Mouse (Mus musculus): ENCODE results near the gene Gna11. TPM values are rescaled to one million over a fixed set of nuclear protein-coding genes. Genes with fewer than 3 reads are reported as not detected.
A peak's percentile ranks its signal among the peaks of the same experiment; 100 is the strongest.

The Gna11 gene
- polyA plus RNA-seq, 1 experiment, result not detected

DNA sequence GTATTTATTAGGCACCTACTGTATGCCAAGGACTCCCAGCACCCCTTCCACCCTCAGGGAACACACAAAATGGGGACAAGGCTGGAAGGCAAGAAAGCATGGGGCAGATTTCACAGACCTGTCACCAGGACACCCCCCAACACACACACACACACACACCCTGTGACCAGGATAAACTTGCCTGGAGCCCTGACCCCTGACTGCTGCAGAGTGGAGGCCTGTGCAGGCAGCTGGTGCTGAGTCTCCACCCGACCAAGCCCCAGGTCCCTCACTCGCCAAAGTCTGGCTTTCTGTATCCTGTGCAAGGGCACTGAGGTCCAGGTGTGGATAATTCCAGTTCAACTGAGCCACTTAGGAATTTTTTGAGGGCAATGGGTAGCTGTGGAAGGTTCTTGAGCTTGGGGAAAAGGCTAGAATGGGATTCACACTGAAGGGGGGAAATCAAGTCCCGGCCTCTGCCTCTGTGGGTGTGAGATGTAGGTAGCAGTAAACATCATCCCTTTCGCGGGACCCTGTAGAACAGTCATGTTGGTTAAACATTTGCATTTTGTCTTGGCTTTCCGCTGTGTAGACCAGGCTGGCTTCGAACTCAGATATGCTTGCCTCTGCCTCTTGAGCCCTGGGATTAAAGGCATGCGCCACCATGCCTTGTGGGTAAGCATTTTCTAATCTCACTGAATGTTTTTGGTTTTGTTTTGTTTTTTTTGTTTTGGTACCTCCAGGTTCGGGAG, 24.7 kb upstream of the Gna11 start:
- H3K4me3 ChIP-seq (ENCODE audit: insufficient read depth, low read depth, low read length), result no peak overlapping the region
- TF ChIP-seq POLR2A (IDR thresholded peaks at IDR 0.05; ENCODE audit: insufficient read depth, low read depth, low read length) (no peak), CTCF (IDR thresholded peaks at IDR 0.05; ENCODE audit: insufficient read depth, low read depth, low read length) (no peak)
- peaks cover 53% of the 10 kb centered on the region for H3K4me1 ChIP-seq (ENCODE audit: control insufficient read depth, insufficient read depth, low read length)
- H3K27ac ChIP-seq (ENCODE audit: insufficient read depth, low read depth, low read length), result peak overlapping the region; percentile 12; the same call in 1 of the 2 replicates
- 73% methylated on average over 9 of the region's 9 CpGs for WGBS

DNA sequence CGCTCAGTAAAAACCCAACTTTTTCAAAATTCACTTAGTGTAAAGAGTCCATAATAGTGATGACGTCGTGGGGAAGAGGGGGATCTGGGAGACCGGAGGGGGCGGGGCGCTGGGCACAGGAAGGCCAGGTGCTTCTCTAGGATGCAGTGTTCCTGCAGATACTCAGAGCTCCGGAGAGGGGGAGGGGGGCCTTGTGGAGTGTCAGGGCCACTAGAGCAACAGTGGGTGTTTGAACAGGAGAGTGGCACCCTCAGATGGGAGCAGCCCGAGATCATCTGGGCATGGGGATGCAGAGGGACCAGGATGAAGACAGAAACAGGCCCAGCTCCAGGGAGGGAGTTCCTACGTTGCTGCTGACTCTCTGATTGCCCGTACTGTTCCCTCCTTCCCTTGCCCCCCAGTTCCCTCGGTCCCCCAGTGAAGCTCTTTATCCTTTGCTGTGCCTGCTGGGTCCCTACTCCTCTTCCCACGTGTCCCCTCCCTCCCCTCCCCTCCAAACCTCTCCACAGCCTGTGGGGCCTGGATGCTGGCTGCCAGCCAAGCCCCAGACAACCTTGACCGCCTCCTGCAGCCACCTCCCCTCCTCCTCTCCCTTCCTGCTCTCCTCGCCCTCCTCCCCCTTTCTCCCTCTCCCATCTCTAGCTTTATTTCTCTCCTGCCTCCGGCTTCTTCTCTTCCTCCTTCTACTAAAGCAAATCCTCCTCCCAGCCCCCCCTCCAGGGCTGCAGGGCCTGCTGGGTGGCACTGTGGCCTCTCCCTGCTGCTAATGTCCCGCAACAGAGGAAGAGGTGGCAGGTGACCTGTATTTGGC, 23.6 kb upstream of the Gna11 start:
- Histone ChIP-seq H3K27ac (ENCODE audit: insufficient read depth, low read depth, low read length) (no peak overlapping the region), H3K4me1 (ENCODE audit: control insufficient read depth, insufficient read depth, low read length) (peaks cover 57% of the 10 kb centered on the region), H3K4me3 (ENCODE audit: insufficient read depth, low read depth, low read length) (no peak overlapping the region)
- TF ChIP-seq CTCF (IDR thresholded peaks at IDR 0.05; ENCODE audit: insufficient read depth, low read depth, low read length) (no peak), POLR2A (IDR thresholded peaks at IDR 0.05; ENCODE audit: insufficient read depth, low read depth, low read length) (no peak)
- 27% methylated on average over 16 of the region's 16 CpGs for WGBS

DNA sequence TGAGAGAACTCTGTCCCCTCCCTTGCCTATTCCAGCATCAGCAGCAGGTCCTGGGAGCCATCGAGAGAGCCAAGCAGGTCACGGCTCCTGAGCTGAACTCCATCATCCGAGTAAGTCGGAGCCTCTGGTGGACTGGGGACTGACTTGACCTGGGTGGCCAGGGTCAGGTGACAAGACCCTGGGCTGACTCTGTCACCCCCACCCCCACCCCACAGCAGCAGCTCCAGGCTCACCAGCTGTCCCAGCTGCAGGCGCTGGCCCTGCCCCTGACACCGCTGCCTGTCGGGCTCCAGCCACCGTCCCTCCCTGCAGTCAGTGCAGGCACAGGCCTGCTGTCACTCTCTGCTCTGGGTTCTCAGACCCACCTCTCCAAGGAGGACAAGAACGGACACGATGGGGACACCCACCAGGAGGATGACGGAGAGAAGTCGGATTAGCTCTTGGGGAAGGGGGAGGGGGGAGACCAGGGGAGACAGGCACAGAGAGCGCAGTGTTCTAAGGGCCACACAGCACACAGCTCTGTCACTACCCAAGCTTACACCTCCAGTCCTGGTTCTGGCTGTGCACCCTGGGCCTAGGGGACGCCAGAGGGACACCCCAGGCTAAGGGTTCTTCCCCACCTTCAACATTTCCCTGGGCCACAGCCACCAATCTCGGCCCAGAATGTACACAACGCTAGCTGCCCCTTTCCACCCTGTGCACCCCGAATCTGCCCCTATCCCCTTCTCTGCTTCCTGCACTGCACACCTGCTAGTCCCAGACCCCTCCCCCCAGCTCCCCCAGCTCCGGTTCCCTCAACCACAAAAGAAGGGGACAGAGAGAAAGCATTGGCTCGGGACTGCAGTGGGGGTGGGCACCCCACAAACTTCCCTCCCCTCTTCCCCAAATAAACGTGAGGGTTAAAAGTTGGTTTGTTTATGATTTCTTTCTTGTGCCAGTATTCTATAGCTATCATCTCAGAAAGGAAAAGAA, 20.6 kb upstream of the Gna11 start:
- TF ChIP-seq POLR2A (IDR thresholded peaks at IDR 0.05; ENCODE audit: insufficient read depth, low read depth, low read length) (no peak), CTCF (IDR thresholded peaks at IDR 0.05; ENCODE audit: insufficient read depth, low read depth, low read length) (no peak)
- Histone ChIP-seq H3K4me1 (ENCODE audit: control insufficient read depth, insufficient read depth, low read length) (peaks cover 60% of the 10 kb centered on the region), H3K4me3 (ENCODE audit: insufficient read depth, low read depth, low read length) (no peak overlapping the region), H3K27ac (ENCODE audit: insufficient read depth, low read depth, low read length) (no peak overlapping the region)
- 61% methylated on average over 20 of the region's 20 CpGs for WGBS

DNA sequence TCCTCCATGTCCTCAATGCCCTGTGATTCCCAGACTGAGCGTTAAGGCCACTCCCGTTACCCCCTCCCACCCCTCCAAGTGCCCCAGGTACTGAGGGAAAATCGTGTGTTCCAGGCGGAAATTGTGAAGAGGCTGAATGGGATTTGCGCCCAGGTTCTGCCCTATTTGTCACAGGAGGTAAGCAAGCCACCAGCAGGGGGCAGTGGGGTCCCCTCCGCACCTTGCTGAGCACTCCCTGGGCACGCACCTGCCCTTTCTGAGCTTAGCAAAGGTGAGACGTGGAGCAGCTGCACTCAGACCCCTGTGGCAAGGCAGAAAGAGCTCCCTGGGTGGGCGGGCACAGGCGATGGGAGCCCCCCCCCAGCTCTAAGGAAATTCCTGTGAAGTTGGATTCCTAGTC, 19.7 kb upstream of the Gna11 start:
- WGBS, result 60% methylated on average over 10 of the region's 10 CpGs
- Histone ChIP-seq H3K4me3 (ENCODE audit: insufficient read depth, low read depth, low read length) (no peak overlapping the region), H3K4me1 (ENCODE audit: control insufficient read depth, insufficient read depth, low read length) (peaks cover 53% of the 10 kb centered on the region), H3K27ac (ENCODE audit: insufficient read depth, low read depth, low read length) (no peak overlapping the region)
- peak; percentile 68; the same call in 1 of the 2 replicates for TF ChIP-seq CTCF (IDR thresholded peaks at IDR 0.05; ENCODE audit: insufficient read depth, low read depth, low read length)
- TF ChIP-seq POLR2A (IDR thresholded peaks at IDR 0.05; ENCODE audit: insufficient read depth, low read depth, low read length), result no peak

DNA sequence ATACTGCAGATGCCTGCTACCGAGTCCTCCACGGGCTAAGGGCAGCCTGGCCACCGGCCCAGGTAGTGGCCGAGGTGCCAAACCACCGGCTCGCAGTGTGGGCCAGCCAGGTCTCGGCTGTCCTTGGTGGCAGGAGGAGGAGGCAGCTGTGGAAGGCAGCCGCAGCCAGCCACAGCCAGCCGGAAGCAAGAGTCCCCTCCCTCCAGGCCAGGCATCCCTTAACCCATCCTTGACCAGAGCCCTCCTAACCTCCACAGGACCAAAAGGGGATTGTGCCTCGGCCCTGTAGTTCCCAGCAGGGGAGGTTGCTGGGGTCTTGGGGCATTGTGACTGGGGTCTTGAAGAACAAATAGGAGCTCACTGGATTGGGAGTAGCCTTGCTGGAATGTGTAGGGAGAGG, 19.2 kb upstream of the Gna11 start:
- H3K4me3 ChIP-seq (ENCODE audit: insufficient read depth, low read depth, low read length), result no peak overlapping the region
- no peak overlapping the region for H3K27ac ChIP-seq (ENCODE audit: insufficient read depth, low read depth, low read length)
- WGBS, result 26% methylated on average over 10 of the region's 10 CpGs
- TF ChIP-seq CTCF (IDR thresholded peaks at IDR 0.05; ENCODE audit: insufficient read depth, low read depth, low read length), result no peak
- no peak for TF ChIP-seq POLR2A (IDR thresholded peaks at IDR 0.05; ENCODE audit: insufficient read depth, low read depth, low read length)
- peaks cover 49% of the 10 kb centered on the region for H3K4me1 ChIP-seq (ENCODE audit: control insufficient read depth, insufficient read depth, low read length)

DNA sequence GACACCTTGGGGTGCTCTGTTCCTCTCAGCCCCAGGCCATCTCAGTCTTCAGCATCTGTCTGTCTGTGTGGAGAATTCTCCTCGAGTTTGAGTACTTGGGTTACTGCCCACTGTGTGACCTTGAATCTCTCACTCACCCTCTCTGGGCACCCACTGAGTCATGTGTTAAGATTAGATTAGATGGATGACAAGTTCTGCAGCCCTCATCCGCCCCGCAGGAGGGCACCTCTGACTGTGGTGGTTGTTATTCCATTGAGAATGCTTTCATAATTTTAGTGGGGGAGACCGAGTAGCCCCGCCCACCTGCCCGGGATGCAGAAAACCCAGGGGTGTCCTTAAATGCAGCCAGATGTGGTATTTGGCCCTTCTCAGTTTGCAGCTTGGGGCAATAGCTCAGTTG, 18.5 kb upstream of the Gna11 start:
- H3K4me3 ChIP-seq (ENCODE audit: insufficient read depth, low read depth, low read length), result no peak overlapping the region

DNA sequence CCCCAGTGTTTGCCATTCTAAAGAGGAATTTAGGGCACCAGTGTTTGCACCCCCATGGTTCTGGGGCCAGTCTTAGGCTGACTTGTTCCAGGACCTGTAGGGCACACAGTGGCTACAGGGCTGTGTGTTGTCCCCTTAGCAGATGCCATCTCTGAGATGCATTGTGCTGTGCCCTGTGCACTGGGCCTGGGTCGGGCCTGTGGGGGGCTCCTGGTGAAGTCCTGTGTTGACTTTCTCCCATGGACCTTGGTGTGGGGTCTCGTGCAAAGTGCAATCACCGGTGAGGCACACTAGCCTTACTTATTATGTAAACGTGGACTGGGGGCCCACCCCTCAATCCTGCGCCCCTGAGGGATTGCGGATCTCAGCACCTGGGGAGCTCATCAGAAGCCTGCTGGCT, 17.4 kb upstream of the Gna11 start:
- H3K4me1 ChIP-seq (ENCODE audit: control insufficient read depth, insufficient read depth, low read length), result peaks cover 39% of the 10 kb centered on the region
- 80% methylated on average over 6 of the region's 6 CpGs for WGBS
- TF ChIP-seq CTCF (IDR thresholded peaks at IDR 0.05; ENCODE audit: insufficient read depth, low read depth, low read length) (no peak), POLR2A (IDR thresholded peaks at IDR 0.05; ENCODE audit: insufficient read depth, low read depth, low read length) (no peak)
- no peak overlapping the region for H3K27ac ChIP-seq (ENCODE audit: insufficient read depth, low read depth, low read length)
- no peak overlapping the region for H3K4me3 ChIP-seq (ENCODE audit: insufficient read depth, low read depth, low read length)

More for the DNA sequence above, 18.5 kb upstream of the Gna11 start:
- peaks cover 42% of the 10 kb centered on the region for H3K4me1 ChIP-seq (ENCODE audit: control insufficient read depth, insufficient read depth, low read length)
- no peak for TF ChIP-seq POLR2A (IDR thresholded peaks at IDR 0.05; ENCODE audit: insufficient read depth, low read depth, low read length)
- no peak for TF ChIP-seq CTCF (IDR thresholded peaks at IDR 0.05; ENCODE audit: insufficient read depth, low read depth, low read length)
- no peak overlapping the region for H3K27ac ChIP-seq (ENCODE audit: insufficient read depth, low read depth, low read length)
- 45% methylated on average over 6 of the region's 6 CpGs for WGBS

DNA sequence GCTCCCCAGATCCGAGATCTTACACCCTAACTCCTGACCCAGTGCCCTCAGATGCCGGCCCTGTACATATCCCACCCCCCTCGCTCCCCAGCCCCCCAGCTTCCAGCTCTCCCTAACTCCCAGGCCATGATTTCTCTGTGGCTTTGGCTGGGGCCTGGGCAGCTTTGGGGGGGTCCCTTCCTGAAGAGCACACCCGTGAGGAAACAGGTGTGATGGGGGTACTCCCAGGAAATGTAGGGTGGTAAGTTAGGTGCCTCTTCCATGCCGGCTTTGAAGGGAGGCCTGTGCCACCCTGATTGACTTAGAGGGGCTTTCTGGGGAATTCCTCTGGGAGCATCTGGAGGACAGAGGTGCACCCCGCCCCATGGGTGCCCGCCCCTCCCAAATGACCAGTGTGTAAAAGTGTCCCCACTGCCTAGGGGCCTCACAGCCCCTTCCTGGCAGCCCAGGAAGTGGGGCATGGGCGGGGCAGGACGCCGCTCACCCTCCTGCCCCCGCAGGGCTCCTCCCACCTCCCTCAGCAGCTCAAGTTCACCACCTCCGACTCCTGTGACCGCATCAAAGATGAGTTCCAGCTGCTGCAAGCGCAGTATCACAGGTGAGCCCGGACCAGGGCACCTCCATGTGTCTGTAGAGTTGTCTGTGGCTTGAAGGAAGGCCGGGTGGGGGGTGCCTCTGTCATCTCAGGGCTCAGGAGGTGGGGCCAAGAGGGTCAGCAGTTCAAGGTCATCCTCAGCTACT, 15.9 kb upstream of the Gna11 start:
- Histone ChIP-seq H3K4me1 (ENCODE audit: control insufficient read depth, insufficient read depth, low read length) (peaks cover 39% of the 10 kb centered on the region), H3K27ac (ENCODE audit: insufficient read depth, low read depth, low read length) (no peak overlapping the region), H3K4me3 (ENCODE audit: insufficient read depth, low read depth, low read length) (peak overlapping the region; percentile 99)
- no peak for TF ChIP-seq POLR2A (IDR thresholded peaks at IDR 0.05; ENCODE audit: insufficient read depth, low read depth, low read length)
- no peak for TF ChIP-seq CTCF (IDR thresholded peaks at IDR 0.05; ENCODE audit: insufficient read depth, low read depth, low read length)
- WGBS, result 38% methylated on average over 16 of the region's 16 CpGs
